Mouse (Mus musculus) forelimb bud, embryonic 11.5 days (tissue): ENCODE results near the gene Slc25a43.

Experiments
- DNase-seq: peaks from one replicate; pipeline ENCODE4 v3.0.0-alpha.2; 2012; ENCODE audit warnings: low read depth, low spot score

Slc25a43 gene

GRCm38 (mm10) chrX:36743503-36744101, at the start of gene Slc25a43:
Gene Slc25a43, plus strand, starts transcription at chrX:36743659.
- no peak for DNase-seq

- no peak for DNase-seq
These were observed 3.1 kb upstream of the Slc25a43 start for GRCm38 (mm10) chrX:36740124-36740951.

- DNase-seq: no peak
These were observed 2.2 kb upstream of the Slc25a43 start for GRCm38 (mm10) chrX:36741278-36741677.

- no peak for DNase-seq
These were observed 715 bp upstream of the Slc25a43 start for GRCm38 (mm10) chrX:36742744-36743143.

DNA sequence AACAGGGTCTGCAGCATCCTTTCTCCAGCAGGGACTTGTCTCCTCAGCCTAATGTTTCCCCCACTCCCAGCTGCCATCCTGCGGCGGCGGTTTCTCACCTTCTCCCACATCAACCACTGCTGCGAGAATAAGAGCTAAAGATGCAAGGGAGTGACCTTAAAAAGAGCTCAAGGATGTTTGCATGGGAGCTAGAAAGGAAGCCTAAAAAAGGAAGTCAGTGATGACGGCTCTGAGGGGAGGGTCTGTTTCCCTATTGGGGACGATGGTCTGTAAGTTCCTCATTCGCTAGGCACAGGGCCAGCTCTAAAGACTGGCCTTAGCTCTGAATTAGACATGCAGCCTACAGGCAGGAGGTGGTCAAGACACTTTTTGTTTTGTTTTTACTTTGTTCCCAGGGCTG, 1.3 kb downstream of the Slc25a43 start:
- DNase-seq: no peak

DNA sequence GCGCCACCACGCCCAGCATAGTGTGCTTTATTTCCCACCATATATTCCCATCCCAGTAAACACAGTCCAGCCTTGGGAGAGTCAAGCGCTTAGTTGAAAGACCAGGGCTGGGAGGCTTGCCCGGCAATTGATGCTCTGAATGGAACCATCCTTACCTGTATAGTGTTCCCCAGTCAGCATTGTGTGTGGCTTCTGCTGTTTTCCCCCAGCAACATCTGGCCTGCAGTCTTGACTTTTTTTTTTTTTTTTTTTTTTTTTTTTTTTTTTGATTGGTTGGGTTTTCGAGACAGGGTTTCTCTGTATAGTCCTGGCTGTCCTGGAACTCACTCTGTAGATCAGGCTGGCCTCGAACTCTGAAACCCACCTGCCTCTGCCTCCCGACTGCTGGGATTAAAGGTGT, 1.9 kb downstream of the Slc25a43 start:
- DNase-seq: no peak

GRCm38 (mm10) chrX:36746789-36747188, 3.3 kb downstream of the Slc25a43 start:
- no peak for DNase-seq

DNA sequence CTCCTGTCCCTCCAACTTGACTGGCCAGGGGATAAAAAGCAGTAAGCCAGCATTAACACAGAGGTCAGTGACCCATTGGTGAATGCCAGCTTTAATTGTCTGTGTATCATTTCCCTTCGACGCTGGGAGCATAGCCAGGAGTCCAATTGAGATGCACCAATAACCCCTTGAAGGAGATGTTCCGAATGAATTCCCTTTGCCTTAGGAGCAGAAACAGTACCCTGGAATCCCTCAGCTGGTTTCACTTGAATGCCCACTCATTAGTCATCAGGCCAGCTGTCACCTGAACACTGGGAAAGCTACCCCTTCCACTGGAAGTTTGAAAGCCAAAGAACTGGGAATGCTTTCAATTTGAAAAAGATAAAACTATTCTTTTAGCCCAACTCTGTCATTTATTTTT, 5.1 kb downstream of the Slc25a43 start:
- no peak for DNase-seq

DNA sequence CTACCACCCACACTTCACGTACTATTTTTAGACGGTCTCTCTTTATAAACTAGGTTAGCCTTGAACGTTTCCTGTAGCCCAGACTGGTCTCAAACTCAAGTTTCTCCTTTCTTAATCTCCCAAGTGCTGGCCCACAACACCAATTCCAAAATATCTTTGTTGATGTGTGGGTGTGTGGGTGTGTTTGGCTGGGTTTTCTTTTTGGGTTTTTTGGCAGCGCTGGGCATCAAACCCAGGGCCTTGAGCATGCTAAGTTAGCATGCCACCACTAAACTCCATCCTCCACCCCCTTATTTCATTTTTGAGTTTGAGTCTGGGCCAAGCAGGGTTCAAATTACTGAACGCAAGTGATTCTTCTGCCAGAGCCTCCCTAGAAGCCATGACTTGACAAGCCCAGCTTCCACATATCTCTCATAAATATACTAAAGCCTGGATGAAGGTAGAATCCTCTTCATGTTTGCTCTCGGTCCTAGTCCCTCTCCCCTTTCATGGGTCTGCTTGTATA, 5.9 kb downstream of the Slc25a43 start:
- no peak for DNase-seq

- no peak for DNase-seq
These were observed 7.1 kb downstream of the Slc25a43 start for GRCm38 (mm10) chrX:36750591-36750990.

DNA sequence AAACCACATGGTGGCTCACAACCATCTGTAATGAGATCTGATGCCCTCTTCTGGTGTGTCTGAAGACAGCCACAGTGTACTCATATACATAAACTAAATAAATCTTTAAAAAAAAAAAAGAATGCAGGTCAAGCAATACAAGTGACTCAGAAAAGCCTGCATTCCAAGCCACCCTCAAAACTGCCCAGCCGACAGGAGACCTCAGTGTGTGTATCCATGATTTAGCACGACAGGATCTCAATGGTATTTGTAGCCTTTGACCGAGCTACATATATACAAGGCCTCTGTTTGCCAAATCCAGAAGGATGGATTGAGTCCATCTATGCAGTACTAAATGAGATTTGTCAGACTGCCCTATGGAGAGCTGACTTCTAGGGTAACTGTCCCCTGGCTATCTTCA, 9.1 kb downstream of the Slc25a43 start:
- DNase-seq: no peak

DNA sequence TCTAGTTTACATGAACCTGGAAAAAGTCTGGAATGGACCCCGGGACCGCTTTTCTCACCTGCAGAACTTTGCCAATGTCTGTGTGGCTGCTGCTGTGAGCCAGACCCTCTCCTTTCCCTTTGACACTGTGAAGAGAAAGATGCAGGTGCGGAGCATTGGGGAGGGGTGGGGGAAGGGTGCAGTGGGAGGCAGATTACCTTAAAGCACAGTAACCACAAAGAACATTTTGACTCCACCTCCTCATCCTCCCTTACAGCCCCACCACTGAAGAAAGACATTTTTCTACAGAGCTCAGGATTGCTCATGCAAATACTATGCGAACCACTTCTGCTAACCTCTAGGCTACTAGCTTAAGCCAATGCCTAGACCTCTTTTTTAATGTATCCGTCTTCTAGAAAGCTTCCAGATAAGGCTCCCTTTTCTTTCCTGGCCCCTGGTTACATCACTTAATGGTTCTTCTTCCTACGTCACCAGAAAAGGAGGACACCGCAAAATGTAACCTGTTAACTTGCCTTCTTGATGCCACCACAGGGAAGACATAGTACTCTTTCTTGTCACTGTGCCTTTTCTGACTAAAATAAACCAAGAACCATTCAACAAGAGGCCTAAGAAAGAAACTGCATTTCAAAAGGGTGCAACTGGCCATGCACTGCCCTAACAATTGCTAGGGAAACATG, 14.5 kb downstream of the Slc25a43 start:
- DNase-seq: no peak

- DNase-seq: no peak
These were observed 15.1 kb downstream of the Slc25a43 start for GRCm38 (mm10) chrX:36758566-36758965.

DNA sequence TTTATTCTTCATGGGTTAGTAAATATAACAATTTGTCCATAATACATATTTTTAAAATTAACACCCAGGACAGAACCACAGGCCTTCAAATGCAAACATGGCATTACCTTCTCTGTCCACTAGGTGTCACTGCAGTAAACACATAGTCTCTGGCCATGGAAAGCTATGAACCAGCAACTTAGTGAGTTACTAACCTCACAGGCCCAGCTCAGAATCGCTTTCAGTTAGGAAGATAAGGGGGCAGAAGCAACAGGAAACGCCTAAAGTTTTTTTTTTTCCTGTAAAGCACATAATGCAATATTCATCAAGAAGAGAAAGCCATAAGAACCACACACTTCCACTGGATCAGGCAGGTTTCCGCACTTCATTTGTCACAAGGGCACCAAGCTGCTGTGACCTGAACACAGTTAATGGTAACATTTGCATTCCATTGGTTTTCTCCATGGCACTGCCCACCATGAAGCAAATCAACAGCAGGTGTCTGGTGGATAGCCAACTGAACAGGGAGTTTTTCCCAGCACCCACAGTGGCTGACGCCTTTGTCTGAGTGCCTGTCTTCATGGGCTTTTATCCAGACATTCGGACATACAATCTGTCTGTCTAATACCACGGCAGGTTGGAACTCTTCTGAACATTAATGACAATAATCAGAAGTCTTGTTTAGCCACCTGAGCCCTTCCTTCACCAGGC, 17.6 kb downstream of the Slc25a43 start:
- peak; percentile 66 for DNase-seq

GRCm38 (mm10) chrX:36762289-36762688, 18.8 kb downstream of the Slc25a43 start:
- no peak for DNase-seq

- no peak for DNase-seq
These were observed 19.4 kb downstream of the Slc25a43 start for GRCm38 (mm10) chrX:36762894-36763293.

- no peak for DNase-seq
These were observed 20.0 kb downstream of the Slc25a43 start for GRCm38 (mm10) chrX:36763298-36763933.

GRCm38 (mm10) chrX:36763934-36764317, 20.5 kb downstream of the Slc25a43 start:
- no peak for DNase-seq

DNA sequence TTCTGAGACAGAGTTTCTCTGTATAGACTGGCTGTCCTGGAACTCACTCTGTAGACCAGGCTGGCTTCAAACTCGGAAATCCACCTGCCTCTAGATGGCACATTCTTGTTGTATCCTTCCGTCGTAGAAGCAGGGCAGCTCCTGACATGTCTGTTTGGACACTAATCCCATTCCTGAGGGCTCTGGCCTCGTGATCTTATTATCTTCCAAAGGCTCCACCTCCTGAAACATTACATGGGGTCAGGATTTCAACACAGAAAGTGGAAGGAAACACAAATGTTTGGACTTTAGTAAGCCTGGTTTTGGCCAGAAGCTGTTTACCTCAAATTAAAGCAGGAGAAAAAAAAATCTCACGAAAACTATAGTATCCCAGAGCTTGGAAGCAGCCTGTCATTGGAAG, 23.9 kb downstream of the Slc25a43 start:
- no peak for DNase-seq

- DNase-seq: no peak
These were observed 29.1 kb downstream of the Slc25a43 start for GRCm38 (mm10) chrX:36772591-36772990.

DNA sequence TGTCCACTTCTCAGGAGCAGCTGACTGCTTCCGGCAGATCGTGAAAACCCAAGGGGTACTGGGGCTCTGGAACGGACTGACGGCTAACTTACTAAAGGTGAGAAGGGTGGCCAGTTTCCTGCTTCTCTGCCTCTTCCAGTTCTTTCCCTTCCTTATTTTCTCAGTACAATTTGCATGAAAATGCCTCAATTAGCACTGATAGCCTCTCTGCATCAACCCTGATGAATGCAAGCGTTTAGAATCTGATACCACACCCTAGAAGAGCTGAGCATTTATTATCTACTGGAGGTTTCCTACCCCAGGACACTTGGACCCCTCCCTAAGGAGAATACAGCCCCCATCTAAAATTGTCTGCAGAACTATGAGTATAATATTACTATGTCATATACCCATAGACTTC, 32.1 kb downstream of the Slc25a43 start:
- DNase-seq: no peak
